Mouse (Mus musculus) neural tube, embryonic 10.5 days (tissue): Measurements from ENCODE around the gene Psmb2.

ENCODE experiments used
- DNase-seq: peaks from one replicate; pipeline ENCODE4 v3.0.0-alpha.2; 2017; ENCODE audit warnings: low spot score; ENCODE audit errors: extremely low spot score

The Psmb2 gene

GRCm38 (mm10) chr4:126677054-126678003, at the start of gene Psmb2:
Psmb2 (plus strand) TSS chr4:126677630.
- DNase-seq = peak; percentile 100

GRCm38 (mm10) chr4:126631922-126632321, 45.5 kb upstream of the Psmb2 start:
- no peak for DNase-seq

DNA sequence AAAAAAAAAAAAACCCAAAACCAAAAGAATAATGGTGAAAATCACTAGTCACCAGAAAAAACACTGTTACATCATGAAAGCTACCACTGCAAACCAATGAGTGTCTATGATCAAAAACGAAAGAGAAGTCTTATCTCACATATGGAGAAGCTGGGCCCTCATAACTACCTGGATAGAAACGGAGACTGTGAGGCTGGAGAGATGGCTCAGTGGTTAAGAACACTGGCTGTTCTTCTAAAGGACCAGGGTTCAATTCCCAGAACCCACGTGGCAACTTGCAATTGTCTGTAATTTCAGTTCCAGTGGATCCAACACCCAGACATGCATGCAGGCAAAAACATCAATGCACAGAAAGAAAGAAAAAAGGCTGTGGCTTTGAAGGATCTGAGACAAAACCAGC, 44.8 kb upstream of the Psmb2 start:
- DNase-seq = no peak

DNA sequence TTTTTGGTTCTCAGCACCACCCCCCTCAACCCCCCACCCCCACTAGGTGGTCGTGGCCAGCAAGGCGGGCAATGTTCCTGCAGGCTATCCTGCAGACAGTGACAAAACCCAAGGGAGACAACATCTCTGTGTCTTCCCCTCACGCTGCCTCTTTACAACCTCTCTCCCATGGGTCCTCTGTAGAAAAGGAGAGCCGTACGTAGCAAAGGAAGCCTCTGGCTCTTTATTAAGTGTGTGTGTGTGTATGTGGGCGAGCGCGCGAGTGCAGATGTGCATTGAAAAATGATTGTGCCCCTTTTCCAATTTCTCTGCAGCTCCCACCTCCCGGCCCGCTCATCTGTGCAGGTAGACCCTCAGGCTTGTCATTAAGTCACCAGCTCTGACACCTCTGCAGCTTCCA, 41.1 kb upstream of the Psmb2 start:
- no peak for DNase-seq

GRCm38 (mm10) chr4:126637446-126637845, 40.0 kb upstream of the Psmb2 start:
- no peak for DNase-seq

DNA sequence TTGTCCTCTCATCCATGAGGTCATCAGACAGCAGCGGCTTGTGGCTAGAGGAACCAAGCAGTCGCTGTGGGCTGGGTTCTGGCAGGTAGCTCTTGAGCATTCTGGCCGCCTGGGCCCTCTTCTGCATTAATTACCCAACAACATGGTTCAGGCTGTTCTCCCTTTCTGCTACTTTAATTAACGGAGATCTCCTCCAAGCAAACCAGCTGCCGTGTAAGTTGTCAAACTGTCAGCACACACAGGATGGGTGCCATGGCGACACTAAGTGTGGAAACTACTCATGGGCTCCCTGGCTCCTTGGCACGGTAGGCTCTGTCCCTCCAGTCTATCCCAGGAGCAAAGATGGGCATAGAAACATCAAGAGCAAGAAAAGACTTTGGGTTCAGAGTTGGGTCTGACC, 38.1 kb upstream of the Psmb2 start:
- DNase-seq = no peak

GRCm38 (mm10) chr4:126641901-126642300, 35.5 kb upstream of the Psmb2 start:
- DNase-seq = no peak

DNA sequence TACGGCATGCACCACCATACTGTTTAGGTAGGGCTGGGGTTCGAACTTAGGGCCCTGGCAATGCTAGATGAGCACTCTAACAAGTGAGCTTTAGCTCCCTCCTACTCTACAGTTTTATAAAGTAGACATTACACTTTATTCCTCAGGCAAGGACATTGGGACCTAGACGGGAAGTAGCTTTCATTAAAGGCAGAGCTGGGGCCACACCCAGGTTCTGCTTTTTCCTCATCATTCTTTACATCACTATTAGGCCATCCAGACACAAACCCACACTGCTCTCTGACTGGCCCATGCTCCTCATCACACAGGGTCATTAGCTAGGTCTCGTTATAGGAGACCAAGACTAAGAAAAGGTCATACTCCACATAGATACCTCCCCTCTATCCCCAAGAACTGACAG, 33.6 kb upstream of the Psmb2 start:
- no peak for DNase-seq

DNA sequence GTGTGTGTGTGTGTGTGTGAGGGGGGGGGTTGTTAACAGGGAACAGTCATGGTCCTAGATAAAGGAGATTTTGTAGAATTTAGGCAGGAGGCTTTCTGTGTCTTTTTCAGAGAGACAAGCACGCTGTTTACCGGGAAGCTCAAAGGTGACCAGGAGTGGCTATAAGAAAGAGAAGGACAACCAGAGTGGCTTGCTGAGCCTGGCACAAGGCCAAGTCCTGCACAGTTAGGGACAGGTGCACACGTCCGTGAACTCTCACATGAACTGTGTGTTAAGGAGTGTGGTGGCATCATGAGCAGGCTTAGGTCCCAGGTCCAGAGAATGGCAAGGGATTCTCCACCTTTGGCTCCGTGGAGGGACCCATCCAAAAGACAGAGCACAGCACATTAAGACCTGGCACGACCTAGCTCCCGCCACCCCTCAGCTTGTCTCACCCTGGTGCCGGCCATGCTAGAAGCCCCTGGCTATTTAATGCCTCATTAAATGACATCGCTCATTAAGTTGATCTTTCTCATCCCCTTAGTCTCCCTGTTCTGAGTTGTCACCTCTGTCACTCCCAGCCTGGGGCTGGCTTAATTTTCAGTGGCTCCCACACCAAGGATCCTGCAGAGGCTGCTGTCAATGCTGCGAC, 33.0 kb upstream of the Psmb2 start:
- no peak for DNase-seq

DNA sequence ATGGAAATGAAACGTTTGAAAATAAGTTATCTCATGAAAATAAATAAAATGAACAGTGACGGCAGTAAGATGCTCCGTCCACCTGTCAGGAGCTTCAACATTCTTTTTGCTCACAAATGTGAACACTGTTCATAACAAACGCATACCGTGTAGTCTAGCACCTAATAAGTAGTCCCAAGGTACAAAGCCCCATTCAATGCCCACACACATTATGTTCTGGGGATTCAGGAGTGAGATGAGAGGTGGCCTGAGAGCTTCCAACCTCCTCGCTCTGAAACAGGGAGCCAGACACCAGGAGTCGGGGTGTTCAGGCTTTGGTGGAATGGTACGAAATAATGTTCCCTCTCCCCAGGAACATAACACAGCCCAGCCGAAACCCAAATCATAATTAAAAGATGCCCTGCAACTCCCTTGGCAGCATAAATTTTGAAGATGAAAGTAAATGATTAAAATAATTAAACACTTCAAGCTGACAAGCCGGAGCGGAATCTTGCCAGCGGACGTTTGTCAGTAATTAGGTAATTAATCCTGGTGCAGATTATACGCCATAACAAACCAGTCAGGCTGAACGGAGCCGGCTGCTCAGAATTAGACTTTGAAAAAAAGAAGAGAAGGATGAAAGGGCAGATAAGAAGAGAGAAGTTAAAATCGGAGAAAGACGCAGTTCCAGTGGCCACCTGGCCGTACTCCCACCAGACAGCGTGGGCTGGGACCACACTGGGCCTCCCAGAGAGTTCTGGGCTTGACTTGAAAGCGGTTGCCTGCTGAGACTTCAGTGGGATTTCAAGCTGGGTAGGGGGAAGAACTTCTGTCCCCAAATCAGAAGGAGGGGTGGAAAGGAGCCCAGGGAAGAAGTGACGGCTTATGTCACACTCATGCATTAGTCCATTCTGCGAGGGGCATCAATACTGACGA, 29.2 kb upstream of the Psmb2 start:
- no peak for DNase-seq

DNA sequence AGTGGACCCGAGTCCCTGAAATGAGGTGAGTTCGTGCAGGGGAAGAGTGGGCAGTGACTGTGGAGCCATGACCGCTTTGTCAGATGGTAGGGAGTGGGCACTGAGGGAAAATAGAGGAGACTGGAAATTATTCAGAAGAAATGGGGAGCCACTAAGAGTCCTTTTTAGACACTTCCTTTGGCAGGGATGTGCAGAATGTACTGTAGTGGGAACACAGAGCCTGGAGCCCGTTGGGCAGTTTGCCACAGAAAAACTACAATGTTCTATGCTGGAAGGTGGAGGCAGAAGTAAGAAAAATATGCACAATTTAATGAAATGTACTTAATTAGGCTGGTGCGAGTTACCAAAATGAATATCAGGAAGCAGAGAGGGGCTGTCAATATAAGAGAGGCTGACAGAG, 24.3 kb upstream of the Psmb2 start:
- no peak for DNase-seq

GRCm38 (mm10) chr4:126655356-126655755, 22.1 kb upstream of the Psmb2 start:
- peak; percentile 71 for DNase-seq

DNA sequence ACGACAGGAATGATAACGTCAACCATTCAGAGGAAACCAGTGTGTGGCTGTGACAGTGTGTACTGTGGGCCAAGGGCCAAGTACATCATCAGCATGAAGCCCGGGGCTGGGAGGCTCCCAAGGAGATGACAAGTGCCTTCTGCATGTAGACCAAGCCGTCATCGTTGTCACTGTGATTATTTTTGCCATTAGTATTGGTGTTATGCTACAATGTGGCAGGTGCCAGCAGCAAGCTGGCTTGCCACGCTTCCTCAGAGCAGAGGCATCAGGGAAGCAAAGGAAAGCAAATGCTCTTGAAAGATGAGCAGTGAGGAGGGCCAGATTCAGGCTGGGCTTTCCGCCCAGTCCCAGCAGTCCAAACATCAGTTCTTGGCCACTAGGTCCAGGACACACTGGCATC, 16.2 kb upstream of the Psmb2 start:
- DNase-seq = no peak

DNA sequence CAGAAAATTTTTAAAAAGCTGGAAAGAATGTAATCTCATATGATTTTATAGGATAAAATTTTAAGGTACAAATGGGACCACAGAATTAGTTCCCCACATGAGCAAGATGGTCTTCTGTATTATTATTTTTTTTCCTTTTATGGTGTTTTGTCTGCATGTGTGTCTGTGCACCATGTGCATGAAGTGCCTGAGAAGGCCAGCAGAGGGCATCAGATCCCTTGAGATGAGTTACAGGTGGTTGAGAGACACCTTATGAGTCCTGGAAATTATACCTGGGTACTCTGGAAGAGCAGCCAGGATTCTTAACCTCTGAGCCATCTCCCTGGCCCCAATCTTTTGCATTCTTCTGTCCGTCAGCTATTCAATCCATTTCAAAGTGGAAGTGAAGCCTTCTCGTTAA, 10.4 kb upstream of the Psmb2 start:
- DNase-seq = no peak

- no peak for DNase-seq
Measured at GRCm38 (mm10) chr4:126682298-126682697, 4.9 kb downstream of the Psmb2 start.

GRCm38 (mm10) chr4:126683084-126683483, 5.7 kb downstream of the Psmb2 start:
- DNase-seq = no peak

DNA sequence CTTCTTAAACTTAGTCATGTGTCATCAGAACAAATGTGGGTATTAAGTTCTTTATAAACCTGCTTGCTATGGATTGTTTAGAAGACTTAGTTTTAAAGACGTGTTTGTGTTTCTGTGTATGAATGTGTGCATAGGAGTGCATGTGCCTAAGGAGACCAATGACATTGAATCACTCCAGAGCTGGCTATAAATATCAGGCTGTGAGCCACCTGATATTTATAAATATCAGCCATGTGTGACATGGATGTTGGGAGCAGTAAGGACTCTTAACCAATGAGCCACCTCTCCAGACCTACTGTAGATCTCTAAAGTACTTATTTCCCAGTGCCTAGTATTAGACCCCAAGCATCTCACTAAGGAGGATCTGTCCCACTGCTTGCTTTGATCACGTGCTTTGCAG, 12.0 kb downstream of the Psmb2 start:
- DNase-seq = no peak

DNA sequence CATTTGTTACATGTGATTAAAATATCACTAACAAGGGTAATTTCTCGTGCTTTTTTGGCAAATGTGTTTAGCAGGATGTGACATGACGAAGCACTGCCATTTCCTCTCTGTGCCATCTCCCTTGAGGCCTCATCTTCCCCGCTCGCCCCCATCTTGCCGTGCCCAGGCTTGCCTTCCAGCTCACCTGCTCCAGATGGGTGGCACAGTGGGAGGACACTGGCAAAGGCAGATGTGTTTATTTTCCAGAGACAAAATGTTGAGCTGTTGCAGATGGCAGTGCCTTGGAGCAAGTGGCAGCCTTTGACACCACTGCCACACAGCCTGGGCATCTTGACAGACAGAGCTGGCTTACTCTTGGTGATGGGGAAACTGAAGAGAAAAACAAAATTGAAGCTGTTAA, 15.6 kb downstream of the Psmb2 start:
- DNase-seq = no peak

DNA sequence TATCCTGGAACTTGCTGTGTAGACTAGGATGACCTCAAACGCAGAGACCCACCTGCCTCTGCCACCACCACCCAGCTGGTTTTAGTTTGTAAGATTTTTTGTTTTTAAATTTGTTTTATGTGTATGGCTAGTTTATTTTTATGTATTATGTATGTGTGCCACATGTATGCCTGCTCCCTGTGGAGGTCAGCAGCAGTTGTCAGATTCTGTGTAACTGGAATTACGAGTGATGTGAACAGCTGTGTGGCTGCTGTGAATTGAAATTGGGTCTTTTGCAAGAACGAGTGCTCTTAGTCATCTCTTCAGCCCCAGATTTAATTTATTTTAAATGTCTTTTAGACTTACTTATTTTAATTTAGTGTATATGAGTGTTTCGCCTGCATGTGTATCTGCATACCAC, 19.5 kb downstream of the Psmb2 start:
- no peak for DNase-seq

DNA sequence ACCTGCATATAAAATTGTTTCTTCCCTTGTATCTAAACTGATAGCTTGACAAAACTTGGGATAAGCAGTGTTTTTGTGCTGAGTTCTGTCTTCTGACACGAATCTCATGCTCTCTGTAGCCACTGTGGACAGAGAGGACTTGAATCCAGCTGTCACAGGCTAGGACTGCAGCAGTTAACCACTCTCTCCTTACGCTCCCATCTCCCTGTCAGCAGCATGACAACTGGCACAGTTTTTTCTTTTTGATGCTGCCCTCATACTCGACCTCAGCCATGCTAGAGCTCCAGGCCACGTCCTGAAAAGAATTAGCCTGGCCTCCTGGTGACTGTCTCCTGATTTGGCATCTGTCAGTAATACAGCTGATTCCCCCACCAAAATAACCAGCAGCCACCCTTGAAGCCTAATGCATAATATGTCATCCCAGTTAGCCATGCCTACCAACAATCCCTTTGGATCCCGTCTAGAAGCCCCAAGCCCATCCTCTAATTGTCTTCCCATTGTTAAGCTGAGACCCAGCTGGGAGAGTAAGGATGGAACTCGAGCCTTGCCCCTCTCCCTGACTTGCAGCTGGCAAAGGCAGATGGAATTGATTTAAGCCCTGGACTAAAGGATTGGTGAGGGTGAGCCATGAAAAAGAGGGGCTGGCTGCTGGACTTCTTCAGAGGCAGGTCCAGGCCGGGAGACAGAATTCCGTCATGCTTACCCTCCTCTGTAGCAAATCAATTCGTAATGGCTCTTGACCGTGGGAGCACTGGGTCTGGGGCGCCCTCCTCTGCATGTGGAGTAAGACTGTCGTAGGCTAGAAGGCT, 29.4 kb downstream of the Psmb2 start:
- DNase-seq = peak; percentile 63

GRCm38 (mm10) chr4:126707439-126707826, 30.0 kb downstream of the Psmb2 start:
- no peak for DNase-seq
